Mouse (Mus musculus): ENCODE measurements around the gene Ccdc18.
"Not testable (repeated sequence)": the region's sequence is repeated elsewhere in the genome, so short reads cannot be mapped to it uniquely, and the experiment has no call there.

Ccdc18 gene

DNA sequence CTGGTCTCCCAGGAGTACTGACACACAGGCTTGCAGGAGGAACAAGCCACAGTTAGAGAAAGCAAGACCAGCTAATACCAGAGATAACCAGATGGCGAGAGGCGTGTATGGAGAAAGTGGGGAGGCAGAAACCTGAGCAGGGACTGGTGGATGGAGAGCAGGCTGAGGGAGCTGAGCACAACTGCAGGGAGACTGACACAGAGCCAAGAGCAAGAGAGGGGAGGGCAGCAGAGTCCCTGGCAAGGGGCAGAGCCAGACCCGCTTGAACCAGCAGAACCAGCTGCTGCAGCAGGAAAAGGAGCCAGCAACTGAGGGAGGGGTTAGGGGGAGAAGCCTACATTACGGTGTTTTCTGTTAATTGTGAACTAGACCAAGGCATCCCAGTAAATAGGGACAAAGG is 130.0 kb downstream of the Ccdc18 start:
- peak; percentile 38 to 53 for DNase-seq

DNA sequence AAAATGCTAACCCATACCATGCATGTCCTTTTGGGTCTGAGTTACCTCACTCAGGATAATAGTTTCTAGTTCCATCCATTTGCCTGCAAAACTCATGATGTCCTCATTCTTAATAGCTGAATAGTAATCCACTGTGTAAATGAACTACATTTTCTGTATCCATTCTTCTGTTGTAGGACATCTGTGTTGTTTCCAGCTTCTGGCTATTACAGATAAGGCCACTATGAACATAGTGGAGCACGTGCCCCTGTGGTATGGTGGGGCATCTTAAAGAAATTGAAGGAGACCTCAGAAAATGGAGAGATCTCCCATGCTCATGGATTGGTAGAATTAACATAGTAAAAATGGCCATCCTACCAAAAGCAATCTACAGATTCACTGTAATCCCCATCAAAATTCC is 131.1 kb downstream of the Ccdc18 start:
- not testable (repeated sequence) for DNase-seq

DNA sequence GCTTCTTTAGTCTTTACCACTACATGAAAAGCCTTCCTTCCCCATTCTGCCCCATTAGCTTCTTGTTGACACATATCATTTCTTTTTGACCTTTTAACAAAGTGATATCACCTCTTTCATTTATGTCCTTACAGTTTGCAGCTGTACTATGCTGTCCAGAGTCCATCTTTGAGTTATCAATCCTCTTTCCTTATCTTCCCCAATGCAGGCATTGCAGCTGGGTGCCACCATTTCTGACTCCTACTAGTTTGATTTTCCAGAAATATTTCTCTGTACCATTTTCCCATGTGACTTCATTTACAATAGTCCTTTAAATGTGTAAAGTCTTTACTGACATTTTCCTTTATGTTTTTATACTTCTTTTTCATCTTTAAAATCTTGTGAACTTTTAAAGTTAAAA is 134.3 kb downstream of the Ccdc18 start:
- DNase-seq: no peak

DNA sequence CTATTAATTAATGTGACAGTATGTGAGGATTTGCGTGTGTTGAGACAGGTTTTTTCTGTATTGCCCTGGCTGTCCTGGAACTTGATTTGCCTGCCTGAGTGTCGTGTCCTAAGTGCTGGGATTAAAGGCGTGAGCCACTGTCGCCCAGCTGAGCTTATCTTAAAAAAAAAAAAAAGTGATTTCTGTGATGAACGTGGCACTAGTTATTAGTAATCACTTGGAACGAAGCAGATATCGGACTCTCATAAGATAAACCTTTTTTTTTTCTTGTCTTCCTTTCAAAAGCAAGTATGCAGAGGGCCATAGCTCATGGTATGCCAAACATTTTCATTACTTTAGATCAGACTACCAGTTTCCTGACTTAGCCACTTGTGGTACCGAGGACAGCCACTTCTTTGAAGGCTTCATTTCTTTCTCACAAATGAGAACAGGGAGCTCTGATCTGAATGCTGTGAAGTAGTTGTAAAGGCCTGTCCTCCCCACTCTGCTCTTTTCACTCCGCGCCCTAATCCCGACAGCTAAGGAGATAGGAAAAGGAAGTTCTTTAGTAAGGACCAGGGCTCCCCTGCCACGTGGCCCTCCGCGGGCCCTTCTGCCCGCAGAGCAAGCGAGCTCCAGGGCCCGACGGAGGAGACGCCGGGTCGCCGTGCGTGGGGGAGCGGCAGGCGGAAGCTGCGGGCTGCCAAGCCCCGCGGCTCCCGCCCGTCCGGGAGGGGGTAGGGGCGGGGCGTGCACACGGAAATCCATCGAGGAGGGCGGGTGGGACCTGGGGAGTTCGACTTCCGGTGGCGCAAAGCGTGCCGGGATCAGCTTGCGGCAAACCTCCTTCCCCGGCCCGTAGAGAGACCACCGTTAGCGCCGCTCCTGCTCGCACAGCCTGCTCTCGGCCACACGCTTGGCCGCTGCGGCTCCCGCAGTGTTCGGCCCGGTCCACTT is 135.7 kb downstream of the Ccdc18 start, which contains the start of gene Dr1:
Gene Dr1, plus strand, starts transcription at position 771 of the 936 bp plus-strand sequence.
- peak; percentile 90 to 91 for DNase-seq

DNA sequence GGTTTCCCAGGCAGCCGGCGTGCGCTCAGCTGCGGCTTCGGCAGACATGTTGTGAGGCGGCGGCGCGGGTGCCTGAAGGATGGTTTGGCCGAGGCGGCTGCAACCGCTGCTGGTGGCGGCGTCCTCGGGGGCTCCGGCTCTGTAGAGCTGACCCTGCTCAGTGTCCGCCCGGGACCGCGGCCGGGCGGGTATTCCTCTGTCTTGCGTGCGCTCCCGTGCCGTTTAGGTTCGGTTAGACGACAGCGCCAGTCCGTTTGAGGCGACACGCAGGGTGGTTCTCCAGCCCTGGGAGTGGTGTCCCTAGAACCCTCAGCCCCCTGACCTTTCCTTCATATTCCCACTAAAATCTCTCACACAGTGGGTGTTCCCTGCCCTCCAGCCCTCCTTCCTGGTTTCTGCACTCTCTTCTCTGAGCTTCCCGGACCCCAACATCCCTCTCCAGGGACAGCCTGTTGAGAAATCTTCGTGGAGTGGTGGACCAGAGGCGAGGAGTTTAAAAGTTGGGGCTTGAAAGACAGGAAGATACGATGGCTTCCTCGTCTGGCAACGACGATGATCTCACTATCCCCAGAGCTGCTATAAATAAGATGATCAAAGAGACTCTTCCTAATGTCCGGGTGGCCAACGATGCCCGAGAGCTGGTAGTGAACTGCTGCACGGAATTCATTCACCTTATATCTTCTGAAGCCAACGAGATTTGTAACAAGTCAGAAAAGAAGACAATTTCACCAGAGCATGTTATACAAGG is 136.6 kb downstream of the Ccdc18 start:
- DNase-seq: no peak

DNA sequence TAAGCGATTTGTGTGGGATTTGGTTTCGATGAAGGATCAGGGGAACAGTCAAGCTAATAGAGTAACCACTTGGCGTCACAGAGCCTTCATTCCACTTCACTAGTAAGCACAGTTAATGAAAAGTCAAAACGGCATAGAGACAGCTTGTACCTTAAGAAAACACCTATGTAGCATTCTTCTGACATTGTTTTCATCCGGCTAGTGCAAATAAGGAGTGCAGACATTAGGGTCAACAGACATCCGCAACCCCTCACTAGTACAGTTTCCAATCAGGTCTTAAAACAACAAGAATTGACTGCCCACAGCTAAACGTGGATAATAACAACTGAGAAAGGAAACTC is 137.1 kb downstream of the Ccdc18 start:
- no peak for DNase-seq

DNA sequence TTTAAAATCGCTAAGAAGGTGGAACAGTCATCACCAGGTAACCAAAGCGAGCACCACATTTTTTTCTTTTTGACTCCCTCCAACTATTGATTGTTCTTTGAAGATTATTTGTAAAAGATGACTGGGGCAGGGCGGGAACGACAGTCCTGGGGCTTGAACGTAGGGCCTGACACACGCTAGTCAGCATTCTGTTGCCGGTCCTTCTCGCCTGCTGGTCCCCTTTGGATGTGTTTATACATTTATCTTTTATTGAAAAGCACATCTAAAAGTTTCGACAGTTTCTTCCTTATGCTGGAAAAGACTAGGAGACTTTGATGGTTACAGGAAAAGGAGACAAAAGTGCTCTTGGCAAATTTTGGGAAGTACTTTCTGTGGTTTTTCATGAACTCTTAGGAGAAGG is 137.7 kb downstream of the Ccdc18 start:
- no peak for DNase-seq

DNA sequence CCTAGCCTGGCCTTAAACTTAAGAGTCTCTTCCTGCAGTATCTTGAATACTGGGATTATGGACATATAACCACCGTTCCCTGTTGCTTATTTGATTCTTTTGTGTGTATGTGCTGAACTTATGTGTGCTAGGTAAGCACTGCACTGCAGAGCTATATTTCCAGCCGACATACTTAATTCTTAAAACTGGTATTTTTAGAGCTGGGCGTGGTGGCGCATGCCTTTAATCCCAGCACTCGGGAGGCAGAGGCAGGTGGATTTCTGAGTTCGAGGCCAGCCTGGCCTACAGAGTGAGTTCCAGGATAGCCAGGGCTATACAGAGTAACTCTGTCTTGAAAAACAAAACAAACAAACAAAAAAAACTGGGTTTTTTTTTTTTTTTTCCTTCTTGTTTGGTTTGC is 138.7 kb downstream of the Ccdc18 start:
- DNase-seq: not testable (repeated sequence)
